In the genomic region with DNA sequence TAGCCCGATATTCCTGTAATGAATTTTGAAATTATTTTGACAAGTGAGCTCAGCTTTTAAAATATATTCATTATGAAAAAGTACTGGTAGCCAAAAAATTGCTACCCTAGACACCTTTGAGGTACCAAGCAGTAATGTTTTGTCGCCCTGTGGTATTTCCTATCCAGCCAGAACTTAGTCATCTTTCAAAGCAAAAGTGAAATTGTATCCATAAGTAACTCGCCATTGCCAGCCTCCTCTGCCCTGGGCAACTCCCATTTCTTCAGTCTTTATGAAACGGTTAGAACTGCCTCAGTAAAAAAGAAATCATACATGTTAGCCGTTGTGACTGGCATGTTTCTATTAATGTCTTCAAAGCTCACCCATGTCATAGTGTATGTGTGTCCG, we compare ENCODE assay signal across 8 mouse cellular contexts. TPM values are rescaled to one million over a fixed set of nuclear protein-coding genes. Genes with fewer than 3 reads are reported as not detected.
A peak's percentile ranks its signal among the peaks of the same experiment; 100 is the strongest.
DNase-seq lines count a peak whose midpoint lies in the region; ATAC-seq lines count a peak whose summit lies in the region.

No protein-coding gene starts in this region.

- peak; percentile 17 to 51; a peak in 2 of 4 replicates for ATAC-seq in hematopoietic stem cell, adult 5-6 weeks (replicated peaks in 1 of 2; ENCODE audit: insufficient read depth in 1 of 2, low FRiP score in 2 of 2, low TSS enrichment in 1 of 2, low read depth in 1 of 2, poor library complexity in 2 of 2, severe bottlenecking in 2 of 2)
- peak; percentile 36 for ATAC-seq in megakaryocyte progenitor cell, adult 5-6 weeks (replicated peaks; ENCODE audit: poor library complexity)

- intact Hi-C loops in left cerebral cortex, postnatal 10 days (cut with DNase I), result loop anchor here (10.0 kb wide), 1 partner anchor 405 kb away; no protein-coding TSS in a partner anchor

- peak; percentile 36 for DNase-seq in kidney, adult 9 months
- no peak for DNase-seq in kidney, postnatal 10 days
- DNase-seq in T-cell, adult 2 months (ENCODE audit: low spot score), result peak; percentile 30
- no peak for DNase-seq in left cerebral cortex, postnatal 10 days (ENCODE audit: extremely low spot score in 1 of 2, low spot score in 2 of 2)
- no peak for DNase-seq in cerebellum, adult 18-20 months
- no peak for DNase-seq in retina, embryonic 14.5 days (ENCODE audit: low spot score)

RNA-seq across cellular contexts. Expression of a gene that starts 7.6 kb away (rescaled TPM):
- 17.7 and 19.2 TPM in 2 replicates for total RNA-seq in hematopoietic stem cell, adult 5-6 weeks (2017)
- 57.7 and 65.9 TPM in 2 replicates for total RNA-seq in megakaryocyte progenitor cell, adult 5-6 weeks (2015)
- 19.6 and 26.1 TPM in 2 replicates for total RNA-seq in megakaryocyte progenitor cell, adult 5-6 weeks (2017)
- under 1 TPM; 0.30 to 0.73 TPM for total RNA-seq in left cerebral cortex, postnatal 10 days (2021)

RNA-seq across cellular contexts. Expression of a gene that starts 8.1 kb away (rescaled TPM):
- 84.9 and 109 TPM in 2 replicates for total RNA-seq in hematopoietic stem cell, adult 5-6 weeks (2017)
- total RNA-seq in megakaryocyte progenitor cell, adult 5-6 weeks (2015), result 117 and 123 TPM in 2 replicates
- total RNA-seq in megakaryocyte progenitor cell, adult 5-6 weeks (2017), result 114 and 124 TPM in 2 replicates
- total RNA-seq in left cerebral cortex, postnatal 10 days (2021), result 10 to 100 TPM; 60.2 to 60.9 TPM

RNA-seq across cellular contexts. Expression of a gene that starts 17.3 kb away (rescaled TPM):
- 82.5 and 82.9 TPM in 2 replicates for total RNA-seq in hematopoietic stem cell, adult 5-6 weeks (2017)
- total RNA-seq in megakaryocyte progenitor cell, adult 5-6 weeks (2015), result 74.3 and 76.6 TPM in 2 replicates
- total RNA-seq in megakaryocyte progenitor cell, adult 5-6 weeks (2017), result 89.6 and 96.1 TPM in 2 replicates
- 10 to 100 TPM; 12.9 to 15.9 TPM for total RNA-seq in left cerebral cortex, postnatal 10 days (2021)

Comparison
In these comparisons a context has a peak if more than half of its experiments do, and no peak if none do; other contexts are left out.
1. DNase-seq: peak in kidney, adult 9 months (single experiment) and T-cell, adult 2 months (single experiment); none in kidney, postnatal 10 days (single experiment), left cerebral cortex, postnatal 10 days (0 of 2), cerebellum, adult 18-20 months (0 of 2) and retina, embryonic 14.5 days (single experiment).
2. RNA of a gene that starts 7.6 kb away (total RNA-seq): 19.6 to 65.9 TPM in megakaryocyte progenitor cell, adult 5-6 weeks and 17.7 to 19.2 TPM in hematopoietic stem cell, adult 5-6 weeks; 0.30 to 0.73 TPM in left cerebral cortex, postnatal 10 days; every median in the first group is over 10 times any median in the second.